Mouse (Mus musculus): ENCODE data around the gene St7.

DNA sequence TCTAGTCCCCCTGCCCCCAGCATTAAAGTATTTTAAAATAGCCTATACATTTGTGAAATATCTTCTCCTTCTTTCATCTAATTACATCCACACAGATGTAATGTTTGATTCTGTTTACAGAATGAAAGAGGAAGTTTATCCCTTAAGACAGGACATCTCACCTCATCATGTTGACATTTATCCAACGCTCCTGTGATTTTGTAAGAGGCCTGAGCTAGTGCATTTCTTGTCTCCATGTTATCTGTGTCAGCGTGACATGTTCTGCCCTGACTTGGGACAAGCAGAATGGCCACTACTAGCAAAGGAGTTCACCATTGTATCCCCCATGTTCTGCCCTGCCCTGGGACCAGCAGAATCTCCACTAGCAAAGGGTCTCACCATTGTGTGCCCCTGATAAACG is 270.7 kb downstream of the St7 start:
- TF ChIP-seq POLR2A (IDR thresholded peaks at IDR 0.05; ENCODE audit: insufficient read length, low read depth), result no peak
- TF ChIP-seq E2F4 (IDR thresholded peaks at IDR 0.05; ENCODE audit: insufficient read depth), result no peak
- TF ChIP-seq MYOG (IDR thresholded peaks at IDR 0.05; ENCODE audit: control insufficient read depth in 1 of 3, insufficient read depth in 1 of 3, insufficient read length in 2 of 3, low read depth in 2 of 3), result no peak
- TF ChIP-seq MYOD1 (IDR thresholded peaks at IDR 0.05; ENCODE audit: control insufficient read depth in 1 of 3, insufficient read length in 2 of 3, low read depth in 2 of 3), result no peak
- no peak for TF ChIP-seq TCF12 (IDR thresholded peaks at IDR 0.05; ENCODE audit: insufficient read depth, poor library complexity, severe bottlenecking)
- TF ChIP-seq REST (IDR thresholded peaks at IDR 0.05; ENCODE audit: insufficient read depth, insufficient read length), result no peak
- TF ChIP-seq POLR2AphosphoS2 (IDR thresholded peaks at IDR 0.05; ENCODE audit: insufficient read length, low read depth), result no peak
- no peak for TF ChIP-seq CEBPB (IDR thresholded peaks at IDR 0.05; ENCODE audit: insufficient read depth, poor library complexity, severe bottlenecking)
- no peak for TF ChIP-seq MAX (IDR thresholded peaks at IDR 0.05; ENCODE audit: low read depth)
- no peak for TF ChIP-seq SRF (IDR thresholded peaks at IDR 0.05; ENCODE audit: control insufficient read depth, insufficient read length, low read depth)
- TF ChIP-seq TCF3 (IDR thresholded peaks at IDR 0.05; ENCODE audit: insufficient read length, low read depth), result no peak
- no peak for TF ChIP-seq USF1 (IDR thresholded peaks at IDR 0.05; ENCODE audit: low read depth)
